Mouse (Mus musculus): ENCODE measurements at regions not wholly inside any gene's neighbourhood (a gene's known extent, or its start where the extent isn't known, plus 50 kb on each side); places are given as distances from the start of the nearest gene placed in this dataset.

DNA sequence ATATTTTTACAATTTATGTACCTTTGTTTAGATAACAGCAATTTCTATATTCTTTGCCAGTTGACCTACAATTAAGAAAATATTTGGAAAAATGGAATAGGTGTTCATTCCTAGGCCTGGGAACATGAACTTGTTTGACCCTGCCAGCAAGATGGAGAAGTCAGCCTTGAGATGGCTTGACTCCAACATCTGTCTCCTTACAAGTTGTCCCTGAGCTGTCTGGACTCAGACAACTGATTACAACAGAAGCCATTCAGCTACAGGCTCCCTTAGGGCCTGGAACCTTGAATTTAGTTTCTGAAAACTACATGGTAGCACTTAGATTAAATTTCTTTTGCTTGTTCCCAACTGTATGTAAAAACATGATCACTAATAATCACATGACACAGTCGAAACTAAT, 148.9 kb upstream of the Trim24 start:
- TF ChIP-seq POLR2A (IDR thresholded peaks at IDR 0.05; ENCODE audit: control insufficient read depth, low read depth, low read length) (no peak), CTCF (IDR thresholded peaks at IDR 0.05; ENCODE audit: control insufficient read depth, insufficient read depth, insufficient replicate concordance, low read depth, low read length) (no peak)
